Mouse (Mus musculus) limb, embryonic 14.5 days (tissue): ENCODE data around the gene Psmd6. TPM values are rescaled to one million over a fixed set of nuclear protein-coding genes. Genes with fewer than 3 reads are reported as not detected.

Experiments used
- ATAC-seq: fragments of 200-750 bp; cut with Nextera tagmentation; 2 replicates; pipeline ENCODE4 v1.8.0; 2017; ENCODE audit warnings: low read depth, moderate number of reproducible peaks, moderate TSS enrichment; ENCODE audit not compliant: low FRiP score
- DNase-seq: peaks from one replicate; pipeline ENCODE4 v3.0.0-alpha.2; 2015; ENCODE audit warnings: low spot score
- H3K27ac ChIP-seq: fragments of 300-500 bp; sonication (generic); replicated peaks from 2 replicates; pipeline ENCODE4 v1.5.1; 2014; ENCODE audit warnings: low read depth, mild to moderate bottlenecking, low read length, moderate library complexity, mixed read lengths
- H3K27me3 ChIP-seq: fragments of 300-500 bp; sonication (generic); 2 replicates; pipeline ENCODE4 v1.6.1; 2014; ENCODE audit warnings: low read length, mixed read lengths; ENCODE audit not compliant: control insufficient read depth, insufficient read depth
- H3K36me3 ChIP-seq: fragments of 300-500 bp; sonication (generic); 2 replicates; pipeline ENCODE4 v1.6.1; 2014; ENCODE audit warnings: mild to moderate bottlenecking, low read length, moderate library complexity, mixed read lengths; ENCODE audit not compliant: control insufficient read depth, insufficient read depth
- H3K4me1 ChIP-seq: fragments of 300-500 bp; sonication (generic); 2 replicates; pipeline ENCODE4 v1.6.1; 2014; ENCODE audit warnings: antibody characterized with exemption, low read length, mixed read lengths; ENCODE audit not compliant: control insufficient read depth, insufficient read depth
- H3K4me2 ChIP-seq: fragments of 300-500 bp; sonication (generic); replicated peaks from 2 replicates; pipeline ENCODE4 v1.6.1; 2014; ENCODE audit warnings: low read depth, mild to moderate bottlenecking, low read length, moderate library complexity; ENCODE audit not compliant: severe bottlenecking
- H3K4me3 ChIP-seq: fragments of 300-500 bp; sonication (generic); replicated peaks from 2 replicates; pipeline ENCODE4 v1.5.1; 2014; ENCODE audit warnings: low read length
- H3K9ac ChIP-seq: fragments of 300-500 bp; sonication (generic); 2 replicates; pipeline ENCODE4 v1.6.1; 2014; ENCODE audit warnings: mild to moderate bottlenecking, low read depth, low read length, moderate library complexity; ENCODE audit not compliant: severe bottlenecking
- H3K9me3 ChIP-seq: fragments of 300-500 bp; sonication (generic); 2 replicates; pipeline ENCODE4 v1.6.1; 2016; ENCODE audit warnings: low read length; ENCODE audit not compliant: control insufficient read depth
- POLR2A ChIP-seq: fragments of 200-500 bp; IDR thresholded peaks from 2 replicates; pipeline ENCODE4 v1.8.0; 2012; ENCODE audit warnings: inconsistent platforms, mild to moderate bottlenecking, moderate library complexity, borderline replicate concordance; ENCODE audit not compliant: insufficient read depth, insufficient read length; ENCODE audit errors: extremely low read depth
- WGBS: fragments of 180-500 bp; shearing (Covaris S2); extraction: QIAGEN DNeasy Blood & Tissue Kit; methylation state at CpG from one replicate; pipeline ENCODE4 v1.1.7; 2014; 5-methylcytosine and 5-hydroxymethylcytosine counted together
- polyA plus RNA-seq, 2 experiments: library from polyadenylated mRNA; depleted of rRNA in 1 of 2; stranded (reverse) in 1 of 2; unstranded in 1 of 2; fragments of >200 nt; fragmentation: Nextera tagmentation in 1 of 2; extraction: Ambion mirVana in 1 of 2; gene quantifications; 2 replicates each; pipeline versions ENCODE4 v1.2.1 to v1.2.3; 2012 to 2014

Gene Psmd6
- polyA plus RNA-seq (2012; rRNA removed) (80.6 and 103 TPM in 2 replicates), polyA plus RNA-seq (2014; fragmentation: Nextera tagmentation; extraction: Ambion mirVana) (232 and 234 TPM in 2 replicates)

GRCm38 (mm10) chr14:14120230-14121096 is at the start of gene Psmd6:
Psmd6 (minus strand) TSS chr14:14120984.
- peak; percentile 61; the same call in 1 of the 2 replicates for TF ChIP-seq POLR2A
- Histone ChIP-seq H3K4me1 (peaks cover 3% of the 10 kb centered on the region; the same call in 1 of the 2 replicates), H3K9me3 (no peaks in the 10 kb centered on the region), H3K4me2 (peak within 1 kb of the TSS; percentile 48), H3K27me3 (no peaks in the 10 kb centered on the region), H3K27ac (peak within 1 kb of the TSS; percentile 68), H3K4me3 (peak within 1 kb of the TSS; percentile 91), H3K9ac (peak within 1 kb of the TSS; percentile 91), H3K36me3 (peaks cover 36% of the 10 kb centered on the region)
- WGBS: 1% methylated on average over 58 of the region's 68 CpGs
- DNase-seq (peak; percentile 83), ATAC-seq (peak; percentile 93)

DNA sequence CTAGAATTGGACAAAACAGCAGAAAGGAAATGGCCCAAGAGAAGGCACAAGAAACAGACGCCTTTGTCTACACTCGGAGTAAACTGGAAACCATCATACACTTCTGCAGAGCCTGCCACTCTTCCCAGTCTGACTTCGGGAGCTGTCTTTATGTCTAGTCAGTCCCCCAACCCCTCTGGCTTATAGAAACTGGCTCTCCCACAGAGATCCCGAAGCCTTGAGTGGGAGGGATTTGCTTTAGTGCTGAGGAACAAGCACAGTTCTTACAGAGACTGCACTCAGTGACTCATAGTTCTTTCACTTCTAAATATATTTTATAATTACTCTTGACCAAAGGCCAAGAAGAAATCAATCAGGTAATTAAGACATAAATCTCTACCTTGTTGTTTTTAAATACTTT is 10.1 kb downstream of the Psmd6 start:
- Histone ChIP-seq H3K9ac (no peak overlapping the region), H3K4me2 (no peak overlapping the region), H3K36me3 (peaks cover 67% of the 10 kb centered on the region), H3K27me3 (no peaks in the 10 kb centered on the region), H3K4me3 (no peak overlapping the region), H3K4me1 (no peaks in the 10 kb centered on the region), H3K27ac (no peak overlapping the region), H3K9me3 (no peaks in the 10 kb centered on the region)
- 81% methylated on average over 4 of the region's 4 CpGs for WGBS
- DNase-seq (no peak), ATAC-seq (no peak)
- TF ChIP-seq POLR2A: no peak

GRCm38 (mm10) chr14:14104930-14105318 is 15.9 kb downstream of the Psmd6 start:
- TF ChIP-seq POLR2A: no peak
- Histone ChIP-seq H3K4me2 (no peak overlapping the region), H3K27me3 (no peaks in the 10 kb centered on the region), H3K4me1 (no peaks in the 10 kb centered on the region), H3K27ac (no peak overlapping the region), H3K9me3 (no peaks in the 10 kb centered on the region), H3K9ac (no peak overlapping the region), H3K4me3 (no peak overlapping the region), H3K36me3 (peaks cover 58% of the 10 kb centered on the region)
- DNase-seq (no peak), ATAC-seq (no peak)
- WGBS: 62% methylated on average over 2 of the region's 2 CpGs

DNA sequence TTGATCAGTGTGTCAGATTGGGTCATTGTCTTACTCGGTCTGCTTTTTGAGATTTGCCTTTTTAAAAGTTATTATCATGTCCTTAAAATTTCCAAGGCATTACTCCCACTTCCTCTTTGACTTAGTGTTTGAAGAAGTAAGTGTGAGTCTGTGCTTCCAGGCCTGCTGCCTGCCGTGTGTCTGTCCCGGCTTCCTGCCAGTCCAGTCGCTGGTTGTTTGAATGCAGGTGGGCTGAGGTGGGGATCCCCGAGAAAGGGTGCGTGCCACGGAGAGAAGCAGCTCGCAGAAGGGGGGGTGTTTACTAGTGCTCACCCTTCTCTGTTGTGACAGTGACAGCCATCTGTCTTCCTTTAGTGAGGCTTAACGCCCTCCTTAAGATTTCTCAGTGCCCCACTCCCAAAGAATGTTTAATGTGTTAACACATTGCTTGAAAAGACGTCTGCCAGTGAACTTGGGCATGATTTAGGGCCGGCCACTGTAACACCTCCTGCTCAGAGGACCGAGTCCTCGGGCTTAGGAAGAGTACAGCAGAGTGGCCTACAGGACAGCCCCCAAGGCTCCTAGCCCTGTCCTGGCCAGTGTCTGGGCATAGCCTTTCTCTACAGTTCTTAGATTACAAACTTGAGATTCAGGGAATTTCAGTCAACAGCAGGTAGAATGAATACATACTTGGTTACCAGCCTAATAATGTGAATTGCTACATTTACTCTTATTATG is 16.4 kb downstream of the Psmd6 start:
- DNase-seq (no peak), ATAC-seq (no peak)
- Histone ChIP-seq H3K27ac (no peak overlapping the region), H3K9ac (no peak overlapping the region), H3K4me1 (no peaks in the 10 kb centered on the region), H3K36me3 (peaks cover 62% of the 10 kb centered on the region), H3K4me2 (no peak overlapping the region), H3K9me3 (no peaks in the 10 kb centered on the region), H3K27me3 (no peaks in the 10 kb centered on the region), H3K4me3 (no peak overlapping the region)
- WGBS: 53% methylated on average over 13 of the region's 13 CpGs
- TF ChIP-seq POLR2A: no peak

- no peak for ATAC-seq
- H3K4me3 ChIP-seq: no peak overlapping the region
- DNase-seq: no peak
- no peaks in the 10 kb centered on the region for H3K9me3 ChIP-seq
- H3K9ac ChIP-seq: no peak overlapping the region
- H3K27me3 ChIP-seq: no peaks in the 10 kb centered on the region
- no peaks in the 10 kb centered on the region for H3K4me1 ChIP-seq
- no peak overlapping the region for H3K27ac ChIP-seq
- H3K36me3 ChIP-seq: peaks cover 71% of the 10 kb centered on the region
- WGBS: 90% methylated on average over 9 of the region's 9 CpGs
- no peak overlapping the region for H3K4me2 ChIP-seq
- TF ChIP-seq POLR2A: no peak
Observed at GRCm38 (mm10) chr14:14101296-14101695, 19.5 kb downstream of the Psmd6 start.
